Mouse (Mus musculus): ENCODE results near the gene Gm17428. TPM values are rescaled to one million over a fixed set of nuclear protein-coding genes. Genes with fewer than 3 reads are reported as not detected.

Gm17428 gene
- total and polyA plus RNA-seq, 3 experiments = not detected

DNA sequence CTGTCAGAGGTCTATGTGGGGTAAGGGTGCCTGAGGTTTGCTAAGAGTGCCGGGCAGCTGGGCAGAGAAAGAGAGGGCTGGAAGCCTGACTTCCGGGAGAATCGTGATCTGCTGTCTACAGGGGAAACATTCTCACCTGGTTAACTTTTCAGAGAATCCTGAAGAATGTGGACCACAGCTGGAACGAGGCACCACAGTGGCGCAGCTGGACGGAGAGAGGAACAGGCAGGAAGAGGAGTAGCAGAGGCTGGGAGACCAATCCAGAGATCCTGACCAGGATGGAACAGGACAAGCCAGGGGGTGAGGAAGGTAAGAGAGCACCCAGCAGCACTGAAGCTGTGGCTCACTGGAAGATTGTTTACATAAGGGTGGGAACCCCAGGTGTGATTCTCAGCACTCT lies 11.1 kb upstream of the Gm17428 start:
- H3K27me3 ChIP-seq (ENCODE audit: control insufficient read depth in 1 of 2, insufficient read depth in 2 of 2, low read length in 2 of 2) = peaks cover 0 to 8% of the 10 kb centered on the region in 2 experiments; a peak in 3 of 4 replicates

DNA sequence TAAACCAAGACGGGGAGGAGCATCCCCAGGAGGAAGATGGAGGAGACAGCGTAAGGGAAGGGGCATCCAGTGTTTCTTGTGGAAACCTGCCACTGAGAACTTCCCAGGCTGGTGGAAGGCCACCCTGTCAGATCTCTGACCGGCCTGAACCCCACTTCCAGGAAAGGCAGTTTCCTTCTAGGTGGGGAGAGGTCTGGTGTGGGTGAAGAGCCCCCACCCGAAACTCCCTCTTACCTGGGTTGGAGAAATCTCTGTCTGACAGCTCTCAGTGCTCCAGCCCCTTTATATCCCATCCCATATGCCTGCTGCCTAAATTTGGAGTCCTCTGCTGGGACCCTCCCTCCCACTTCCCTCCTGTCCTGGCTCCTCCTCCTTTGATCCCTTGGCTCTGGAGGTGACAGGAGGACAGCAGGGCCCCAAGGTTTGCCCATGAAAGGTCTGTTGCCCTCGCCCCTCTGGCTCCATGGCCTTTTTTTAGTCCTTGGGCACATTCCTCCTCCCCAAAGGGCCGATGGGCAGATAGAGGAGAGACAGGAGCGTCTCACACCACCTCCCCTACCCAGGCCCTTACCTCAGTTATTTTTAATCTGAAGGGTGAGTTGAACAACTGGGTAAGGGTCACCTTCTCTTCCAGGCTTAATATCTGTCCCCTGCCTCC lies 10.3 kb upstream of the Gm17428 start, which contains the start of gene Myh6:
TSS of gene Myh6 (minus strand) at position 608 of the 658 bp plus-strand sequence.
- DNase-seq (ENCODE audit: low read depth, low spot score) = no peak
- Histone ChIP-seq H3K9me3 (replicated peaks; ENCODE audit: insufficient read depth, low read length) (no peaks in the 10 kb centered on the region), H3K36me3 (ENCODE audit: control insufficient read depth in 1 of 2, insufficient read depth in 2 of 2, low read length in 2 of 2) (no peaks in the 10 kb centered on the region), H3K4me1 (ENCODE audit: control insufficient read depth in 1 of 2, insufficient read depth in 2 of 2, low read length in 2 of 2) (no peaks in the 10 kb centered on the region), H3K27me3 (ENCODE audit: control insufficient read depth in 1 of 2, insufficient read depth in 2 of 2, low read length in 2 of 2) (peaks cover 0 to 9% of the 10 kb centered on the region in 2 experiments; a peak in 3 of 4 replicates), H3K4me3 (ENCODE audit: control insufficient read depth in 1 of 2, insufficient read depth in 1 of 2, low read depth in 2 of 2, low read length in 2 of 2) (no peak within 1 kb of the TSS), H3K27ac (ENCODE audit: control insufficient read depth, low read depth, low read length) (no peak within 1 kb of the TSS), H3K79me2 (ENCODE audit: control insufficient read depth, insufficient read depth, low read length, poor library complexity) (no peaks in the 10 kb centered on the region), H3K9ac (ENCODE audit: control insufficient read depth, low read depth, low read length, poor library complexity, severe bottlenecking) (no peak within 1 kb of the TSS)
- no peak for TF ChIP-seq MAZ (IDR thresholded peaks at IDR 0.05; ENCODE audit: low read depth, low read length)
- no peak for TF ChIP-seq ETS1 (IDR thresholded peaks at IDR 0.05; ENCODE audit: low read depth, low read length)
- TF ChIP-seq GATA1 (IDR thresholded peaks at IDR 0.05; ENCODE audit: low read depth, low read length) = no peak
- no peak for TF ChIP-seq KAT2A (conservative IDR thresholded peaks at IDR 0.05; ENCODE audit: low read depth, low read length)
- TF ChIP-seq MAFK (IDR thresholded peaks at IDR 0.05; ENCODE audit: borderline replicate concordance, low read depth, low read length) = no peak

More for the DNA sequence above, 11.1 kb upstream of the Gm17428 start:
- no peak for TF ChIP-seq CTCF (IDR thresholded peaks at IDR 0.05 in 2 of 3, conservative IDR thresholded peaks at IDR 0.05 in 1 of 3; ENCODE audit: control insufficient read depth in 1 of 3, insufficient read depth in 1 of 3, low read depth in 2 of 3, low read length in 3 of 3, poor library complexity in 1 of 3, severe bottlenecking in 1 of 3)
- no peak for TF ChIP-seq MYC (IDR thresholded peaks at IDR 0.05; ENCODE audit: low read depth, low read length)
- TF ChIP-seq TBP (IDR thresholded peaks at IDR 0.05; ENCODE audit: low read depth, low read length) = no peak
- TF ChIP-seq JUND (IDR thresholded peaks at IDR 0.05; ENCODE audit: low read depth, low read length) = no peak
- TF ChIP-seq POLR2AphosphoS2 (IDR thresholded peaks at IDR 0.05; ENCODE audit: low read length) = no peak
- TF ChIP-seq SIN3A (IDR thresholded peaks at IDR 0.05; ENCODE audit: low read length) = no peak
- TF ChIP-seq E2F4 (IDR thresholded peaks at IDR 0.05; ENCODE audit: borderline replicate concordance, low read depth, low read length) = no peak
- no peak for TF ChIP-seq ZNF384 (IDR thresholded peaks at IDR 0.05; ENCODE audit: low read depth, low read length)
- no peaks in the 10 kb centered on the region for H3K4me1 ChIP-seq (ENCODE audit: control insufficient read depth in 1 of 2, insufficient read depth in 2 of 2, low read length in 2 of 2)
- no peak overlapping the region for H3K9ac ChIP-seq (ENCODE audit: control insufficient read depth, low read depth, low read length, poor library complexity, severe bottlenecking)
- H3K79me2 ChIP-seq (ENCODE audit: control insufficient read depth, insufficient read depth, low read length, poor library complexity) = no peaks in the 10 kb centered on the region
- no peak overlapping the region for H3K4me3 ChIP-seq (ENCODE audit: control insufficient read depth in 1 of 2, insufficient read depth in 1 of 2, low read depth in 2 of 2, low read length in 2 of 2)
- H3K36me3 ChIP-seq (ENCODE audit: control insufficient read depth in 1 of 2, insufficient read depth in 2 of 2, low read length in 2 of 2) = no peaks in the 10 kb centered on the region
- no peaks in the 10 kb centered on the region for H3K9me3 ChIP-seq (replicated peaks; ENCODE audit: insufficient read depth, low read length)
- no peak for DNase-seq (ENCODE audit: low read depth, low spot score)
- H3K27ac ChIP-seq (ENCODE audit: control insufficient read depth, low read depth, low read length) = no peak overlapping the region

DNA sequence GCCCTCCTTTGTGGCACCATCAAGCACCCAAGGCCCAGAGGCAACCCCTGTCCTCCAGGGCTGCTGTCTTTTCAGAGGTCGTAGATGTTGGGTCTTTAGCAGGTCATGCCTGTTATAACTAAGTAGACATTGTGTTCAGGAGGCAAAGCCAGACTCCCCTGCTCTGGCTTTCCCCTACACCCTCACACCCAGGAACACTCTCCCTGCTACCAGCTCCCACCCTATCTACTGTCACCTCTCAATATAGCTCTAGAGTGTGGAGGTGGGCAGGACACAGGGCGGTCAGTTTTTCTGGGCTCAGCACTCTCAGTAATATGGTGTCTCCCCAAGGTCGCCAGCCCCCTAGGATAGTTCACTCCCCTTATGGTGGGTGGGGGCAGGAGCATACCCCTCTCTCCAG lies 8.9 kb upstream of the Gm17428 start:
- no peaks in the 10 kb centered on the region for H3K36me3 ChIP-seq (ENCODE audit: control insufficient read depth in 1 of 2, insufficient read depth in 2 of 2, low read length in 2 of 2)
- no peak overlapping the region for H3K9ac ChIP-seq (ENCODE audit: control insufficient read depth, low read depth, low read length, poor library complexity, severe bottlenecking)
- no peaks in the 10 kb centered on the region for H3K9me3 ChIP-seq (replicated peaks; ENCODE audit: insufficient read depth, low read length)
- TF ChIP-seq RCOR1 (IDR thresholded peaks at IDR 0.05; ENCODE audit: low read depth, low read length) = no peak
- no peak for TF ChIP-seq BHLHE40 (IDR thresholded peaks at IDR 0.05; ENCODE audit: borderline replicate concordance, low read depth, low read length)
- TF ChIP-seq HCFC1 (IDR thresholded peaks at IDR 0.05; ENCODE audit: low read depth, low read length) = no peak
- TF ChIP-seq CTCF (IDR thresholded peaks at IDR 0.05 in 2 of 3, conservative IDR thresholded peaks at IDR 0.05 in 1 of 3; ENCODE audit: control insufficient read depth in 1 of 3, insufficient read depth in 1 of 3, low read depth in 2 of 3, low read length in 3 of 3, poor library complexity in 1 of 3, severe bottlenecking in 1 of 3) = no peak
- no peak for TF ChIP-seq JUND (IDR thresholded peaks at IDR 0.05; ENCODE audit: low read depth, low read length)
- TF ChIP-seq MAZ (IDR thresholded peaks at IDR 0.05; ENCODE audit: low read depth, low read length) = no peak
- TF ChIP-seq ZKSCAN1 (IDR thresholded peaks at IDR 0.05; ENCODE audit: low read depth, low read length) = no peak
- no peak for TF ChIP-seq USF1 (IDR thresholded peaks at IDR 0.05; ENCODE audit: low read depth, low read length)
- no peak for TF ChIP-seq CHD1 (IDR thresholded peaks at IDR 0.05; ENCODE audit: low read depth, low read length)
- DNase-seq (ENCODE audit: low read depth, low spot score) = no peak
- H3K27ac ChIP-seq (ENCODE audit: control insufficient read depth, low read depth, low read length) = no peak overlapping the region
- H3K79me2 ChIP-seq (ENCODE audit: control insufficient read depth, insufficient read depth, low read length, poor library complexity) = no peaks in the 10 kb centered on the region
- H3K4me3 ChIP-seq (ENCODE audit: control insufficient read depth in 1 of 2, insufficient read depth in 1 of 2, low read depth in 2 of 2, low read length in 2 of 2) = no peak overlapping the region
- peaks cover 0 to 9% of the 10 kb centered on the region in 2 experiments; a peak in 3 of 4 replicates for H3K27me3 ChIP-seq (ENCODE audit: control insufficient read depth in 1 of 2, insufficient read depth in 2 of 2, low read length in 2 of 2)
- no peaks in the 10 kb centered on the region for H3K4me1 ChIP-seq (ENCODE audit: control insufficient read depth in 1 of 2, insufficient read depth in 2 of 2, low read length in 2 of 2)

Measured in MEL (cell line).